Comparison of ENCODE assay signal across 8 mouse cellular contexts in the genomic region with DNA sequence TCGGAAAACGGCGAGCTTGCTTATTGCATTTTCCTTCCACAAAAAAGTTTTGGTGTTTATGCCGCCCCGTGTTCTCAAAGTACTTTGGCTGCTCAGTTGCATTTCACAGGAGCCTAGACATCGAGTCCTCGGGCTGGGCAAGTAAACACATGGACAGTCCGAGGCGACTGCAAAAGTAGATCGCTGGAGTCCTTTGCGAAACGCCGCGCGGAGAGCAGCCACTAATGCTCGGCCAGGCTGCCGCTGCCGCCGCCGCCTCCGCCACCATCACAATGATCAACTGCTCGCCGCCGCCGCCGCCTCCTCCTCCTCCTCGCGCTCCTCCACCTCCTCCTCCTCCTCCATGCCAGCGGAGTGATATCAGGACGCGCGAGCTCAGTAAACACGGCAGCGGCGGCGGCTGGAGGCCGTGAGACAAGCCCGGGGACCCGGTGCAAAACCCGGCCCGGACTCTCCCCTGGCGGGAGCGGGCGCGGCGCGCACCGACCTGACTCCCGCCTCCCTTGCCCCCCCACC. TPM values are rescaled to one million over a fixed set of nuclear protein-coding genes. Genes with fewer than 3 reads are reported as not detected.
DNase-seq lines count a peak whose midpoint lies in the region; ATAC-seq and TF ChIP-seq lines count a peak whose summit lies in the region.

A gene (minus strand): TSS at position 441 of the 516 bp plus-strand sequence.

- H3K27ac ChIP-seq in hindbrain, embryonic 11.5 days (ENCODE audit: low read depth, low read length) = peak within 1 kb of the TSS; percentile 98

- no peak for TF ChIP-seq CTCF in Patski (IDR thresholded peaks at IDR 0.05)

- no peaks in the 10 kb centered on the region for H3K27me3 ChIP-seq in Patski
- no peaks in the 10 kb centered on the region for H3K27me3 ChIP-seq in hindbrain, embryonic 11.5 days (ENCODE audit: control insufficient read depth, insufficient read depth, low read length)

- ATAC-seq in Patski = peak; percentile 18
- ATAC-seq in hindbrain, embryonic 11.5 days (ENCODE audit: low FRiP score) = peak; percentile 43

- CTCF ChIA-PET in Patski (lab: Charles Lee) = interaction anchor here (1.2 to 3.2 kb wide), 2 partner anchors 11 to 71 kb away, joined by 3 to 7 read pairs; no protein-coding TSS in a partner anchor

- H3K36me3 ChIP-seq in hindbrain, embryonic 11.5 days (ENCODE audit: control insufficient read depth, insufficient read depth, low read length) = no peaks in the 10 kb centered on the region

- no peaks in the 10 kb centered on the region for H3K4me1 ChIP-seq in hindbrain, embryonic 11.5 days (replicated peaks; ENCODE audit: control insufficient read depth, insufficient read depth, low read length)

- no peak for DNase-seq in Patski (ENCODE audit: low read depth, low spot score)
- peak; percentile 93 for DNase-seq in cerebellum, adult 9-11 months
- DNase-seq in frontal cortex, adult 2 months (ENCODE audit: extremely low spot score in 1 of 2, low spot score in 1 of 2) = peak; percentile 37 to 82
- DNase-seq in hindbrain, embryonic 11.5 days (ENCODE audit: low spot score) = peak; percentile 95
- DNase-seq in layer of hippocampus, postnatal 14 days (ENCODE audit: low spot score in 2 of 2) = peak; percentile 81 to 85
- DNase-seq in lung, postnatal 10 days = peak; percentile 97
- peak; percentile 85 for DNase-seq in ovary, postnatal 14 days (ENCODE audit: low spot score)
- peak; percentile 89 to 90 for DNase-seq in thymus, postnatal 10 days (ENCODE audit: low spot score in 2 of 2)

- POLR2A ChIA-PET in Patski (lab: Charles Lee) = interaction anchor here (0.6 to 1.4 kb wide), 7 partner anchors 16 to 197 kb away, joined by 3 to 8 read pairs (median 4); no protein-coding TSS in a partner anchor

- no peaks in the 10 kb centered on the region for H3K9me3 ChIP-seq in hindbrain, embryonic 11.5 days (ENCODE audit: control insufficient read depth, low read length)

- in situ Hi-C loops in Patski (cut with MboI; ENCODE audit: low pct_unique_long_range_greater_than_20kb) = loop anchor here (5.0 kb wide), 3 partner anchors 42 to 162 kb away; no protein-coding TSS in a partner anchor

- peak within 1 kb of the TSS; percentile 92 for H3K9ac ChIP-seq in hindbrain, embryonic 11.5 days (ENCODE audit: low read depth, low read length)

- peak within 1 kb of the TSS; percentile 80 for H3K4me2 ChIP-seq in hindbrain, embryonic 11.5 days (replicated peaks; ENCODE audit: low read depth, low read length)

- whole genome bisulfite sequencing in hindbrain, embryonic 11.5 days = under 1% methylated on average over 31 of the region's 49 CpGs

- peak within 1 kb of the TSS; percentile 87 for H3K4me3 ChIP-seq in hindbrain, embryonic 11.5 days (ENCODE audit: low read depth, low read length)

RNA-seq across cellular contexts. Expression of the gene that starts here (rescaled TPM):
- polyA plus RNA-seq in Patski (2021) = 7.7 TPM
- 5.6 and 6.0 TPM in 2 replicates for polyA plus RNA-seq in frontal cortex, adult 2 months (2012; rRNA removed)
- polyA plus RNA-seq in hindbrain, embryonic 11.5 days (2014; fragmentation: Nextera tagmentation; extraction: Ambion mirVana) = 6.5 and 7.5 TPM in 2 replicates
- total RNA-seq in layer of hippocampus, postnatal 14 days (2021) = 1 to 10 TPM; 7.4 to 8.5 TPM
